Mouse (Mus musculus) liver, embryonic 14 days (tissue): ENCODE measurements around the gene Olfr392. TPM values are rescaled to one million over a fixed set of nuclear protein-coding genes. Genes with fewer than 3 reads are reported as not detected.

Experiments used
- polyA plus RNA-seq: library from polyadenylated mRNA; depleted of rRNA; stranded (reverse); fragments of >200 nt; gene quantifications from 2 replicates; pipeline ENCODE4 v1.2.3, GENCODE M21; 2012; rRNA removed

The Olfr392 gene
- not detected in 2 replicates for polyA plus RNA-seq

DNA sequence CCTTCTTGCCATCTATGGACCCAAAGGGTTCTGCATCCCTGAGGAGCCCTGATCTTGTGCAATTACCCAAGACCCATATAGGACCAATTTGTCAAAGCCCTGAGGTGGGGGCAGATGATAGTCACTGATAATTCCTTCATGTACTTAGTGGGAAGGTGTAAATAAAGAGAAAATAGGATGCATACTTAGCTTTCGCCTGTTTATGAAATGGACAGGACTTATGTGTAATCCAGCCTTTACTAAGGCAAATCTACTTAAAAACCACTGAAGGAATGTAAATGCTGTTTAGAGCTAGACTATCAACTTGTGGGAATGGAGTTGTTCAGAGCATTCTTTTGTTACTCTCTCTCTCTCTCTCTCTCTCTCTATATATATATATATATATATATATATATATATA lies at the start of gene Olfr392:
Gene Olfr392 (minus strand): TSS at position 101 of the 400 bp plus-strand sequence.

DNA sequence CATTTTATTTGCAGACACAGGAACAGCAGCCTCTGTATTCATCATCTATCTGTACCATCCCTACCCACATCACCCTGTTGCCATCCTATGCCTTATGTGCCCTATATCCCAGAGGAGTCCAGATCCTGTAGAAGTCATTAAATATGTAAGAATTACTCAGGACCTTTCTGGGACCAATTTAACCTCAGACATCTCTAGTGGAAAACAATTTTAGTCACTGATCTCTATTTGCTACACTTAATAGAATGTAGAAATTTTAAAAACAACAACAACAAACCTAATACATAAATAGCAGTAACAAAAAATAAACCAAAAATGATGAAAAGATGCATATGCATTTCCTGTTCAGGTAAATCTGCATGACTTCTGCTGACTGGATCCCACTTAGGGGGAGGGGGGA lies 34.5 kb upstream of the Olfr392 start, which contains the start of gene Olfr393:
Gene Olfr393 (minus strand): TSS at position 101 of the 400 bp plus-strand sequence.

DNA sequence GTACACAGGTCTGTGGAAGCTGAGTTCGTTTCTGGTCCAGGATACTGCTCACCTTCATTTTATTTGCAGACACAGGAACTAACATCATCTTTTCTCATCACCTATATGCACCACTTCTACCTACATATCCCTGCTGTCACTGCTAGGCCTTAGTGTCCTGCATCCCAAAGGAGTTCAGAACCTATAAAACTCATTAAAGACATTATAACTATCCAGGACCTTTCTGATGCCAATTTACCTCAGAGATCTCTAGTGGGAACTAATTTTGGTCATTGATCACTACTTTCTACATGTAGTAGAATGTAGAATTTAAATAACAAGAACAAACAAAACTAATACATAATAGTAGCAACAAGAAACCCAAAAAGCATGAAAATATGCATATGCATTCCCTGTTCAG lies 13.9 kb downstream of the Olfr392 start, which contains the start of gene Olfr391-ps:
Gene Olfr391-ps (minus strand): TSS at position 101 of the 400 bp plus-strand sequence.

DNA sequence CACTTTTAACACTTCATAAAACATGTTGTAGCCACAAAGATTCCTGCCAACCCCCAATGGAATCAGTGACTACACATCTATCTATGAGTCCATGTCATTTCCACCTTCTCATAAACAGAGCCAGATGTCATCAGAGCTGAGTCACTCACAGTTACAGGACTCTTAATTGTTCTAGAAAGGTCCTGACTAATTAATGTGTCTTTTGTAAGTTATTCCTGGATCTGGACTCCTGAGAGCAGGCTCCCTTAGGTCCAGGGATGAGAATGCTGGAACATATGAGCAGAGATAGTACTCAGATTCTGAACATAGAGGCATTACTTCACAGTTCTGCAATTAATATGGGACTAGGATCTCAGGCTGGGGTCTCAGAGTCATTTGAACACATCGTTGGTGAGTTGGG lies 34.2 kb downstream of the Olfr392 start, which contains the start of gene Olfr390:
Gene Olfr390 (plus strand): TSS at position 301 of the 400 bp plus-strand sequence.

DNA sequence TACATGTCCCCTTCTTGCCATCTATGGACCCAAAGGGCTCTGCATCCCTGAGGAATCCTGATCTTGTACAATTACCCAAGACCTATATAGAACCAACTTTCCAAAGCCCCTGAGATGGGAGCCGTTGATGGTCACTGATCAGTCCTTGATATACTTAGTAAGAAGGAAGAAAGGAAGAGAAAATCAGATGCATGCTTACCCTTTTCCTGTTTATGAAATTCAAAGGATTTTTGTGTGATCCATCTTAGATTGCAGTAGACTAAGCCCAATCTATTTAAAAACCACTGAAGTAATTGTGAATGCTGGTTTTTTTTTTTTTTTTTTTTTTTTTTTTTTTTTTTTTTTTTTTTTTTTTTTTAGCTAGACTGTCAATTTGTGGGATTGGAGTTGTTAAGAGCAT lies 36.2 kb downstream of the Olfr392 start, which contains the start of gene Olfr389:
Gene Olfr389 (minus strand): TSS at position 101 of the 400 bp plus-strand sequence.

Other genes with a start within 250 kb of the Olfr392 start
- gene Olfr385, start 224.0 kb downstream of the Olfr392 start, polyA plus RNA-seq, result not detected in 2 replicates
- not detected in 2 replicates for gene Olfr384, start 218.5 kb downstream of the Olfr392 start, polyA plus RNA-seq
- gene Zfp735, start 128.3 kb downstream of the Olfr392 start, polyA plus RNA-seq, result not detected in 2 replicates
- gene Olfr389, start 36.3 kb downstream of the Olfr392 start, polyA plus RNA-seq, result not detected in 2 replicates
- gene Olfr390, start 34.1 kb downstream of the Olfr392 start, polyA plus RNA-seq, result not detected in 2 replicates
- not detected in 2 replicates for gene Olfr391-ps, start 14.0 kb downstream of the Olfr392 start, polyA plus RNA-seq
- gene Olfr393, start 34.4 kb upstream of the Olfr392 start, polyA plus RNA-seq, result not detected in 2 replicates
- not detected in 2 replicates for gene Olfr394, start 73.7 kb upstream of the Olfr392 start, polyA plus RNA-seq
- gene Olfr395, start 92.2 kb upstream of the Olfr392 start, polyA plus RNA-seq, result not detected in 2 replicates
- not detected in 2 replicates for gene Olfr23, start 119.6 kb upstream of the Olfr392 start, polyA plus RNA-seq
- not detected in 2 replicates for gene Olfr397, start 143.8 kb upstream of the Olfr392 start, polyA plus RNA-seq
- not detected in 2 replicates for gene Olfr398, start 173.4 kb upstream of the Olfr392 start, polyA plus RNA-seq
- gene Olfr139, start 239.5 kb upstream of the Olfr392 start, polyA plus RNA-seq, result not detected in 2 replicates
- gene Olfr399, start 239.6 kb upstream of the Olfr392 start, polyA plus RNA-seq, result not detected in 2 replicates